Mouse (Mus musculus) forebrain, embryonic 10.5 days (tissue): ENCODE measurements around the gene Zfp768. TPM values are rescaled to one million over a fixed set of nuclear protein-coding genes. Genes with fewer than 3 reads are reported as not detected.
"Not testable (repeated sequence)": the region's sequence is repeated elsewhere in the genome, so short reads cannot be mapped to it uniquely, and the experiment has no call there.

Experiments used
- DNase-seq: peaks from one replicate; pipeline ENCODE4 v3.0.0-alpha.2; 2017; ENCODE audit warnings: low spot score; ENCODE audit errors: extremely low spot score
- H3K27ac ChIP-seq: fragments of 300-500 bp; sonication (generic); 2 replicates; pipeline ENCODE4 v1.5.1; 2016; ENCODE audit warnings: mild to moderate bottlenecking
- H3K27me3 ChIP-seq: fragments of 300-500 bp; sonication (generic); 2 replicates; pipeline ENCODE4 v1.6.1; 2016; ENCODE audit warnings: mild to moderate bottlenecking; ENCODE audit not compliant: poor library complexity, severe bottlenecking
- H3K36me3 ChIP-seq: fragments of 300-500 bp; sonication (generic); replicated peaks from 2 replicates; pipeline ENCODE4 v1.6.1; 2016; ENCODE audit warnings: mild to moderate bottlenecking, moderate library complexity
- H3K4me1 ChIP-seq: fragments of 300-500 bp; sonication (generic); 2 replicates; pipeline ENCODE4 v1.6.1; 2016
- H3K4me3 ChIP-seq: fragments of 300-500 bp; sonication (generic); 2 replicates; pipeline ENCODE4 v1.5.1; 2016; ENCODE audit warnings: mild to moderate bottlenecking, moderate library complexity
- H3K9me3 ChIP-seq: fragments of 300-500 bp; sonication (generic); 2 replicates; pipeline ENCODE4 v1.6.1; 2016; ENCODE audit warnings: mild to moderate bottlenecking, moderate library complexity
- WGBS: fragments of 180-500 bp; shearing (Covaris S2); methylation state at CpG from one replicate; pipeline ENCODE4 v1.1.7; 2016; 5-methylcytosine and 5-hydroxymethylcytosine counted together
- polyA plus RNA-seq: library from polyadenylated mRNA; unstranded; fragments of >200 nt; fragmentation: Nextera tagmentation; extraction: Ambion mirVana; gene quantifications from 2 replicates; pipeline ENCODE4 v1.2.1, GENCODE M21; 2016

Gene Zfp768
- polyA plus RNA-seq, result 17.6 and 18.9 TPM in 2 replicates

- H3K27me3 ChIP-seq, result no peaks in the 10 kb centered on the region
- peak within 1 kb of the TSS; percentile 95 for H3K4me3 ChIP-seq
- DNase-seq, result peak; percentile 96
- H3K4me1 ChIP-seq, result peaks cover 40% of the 10 kb centered on the region
- H3K27ac ChIP-seq, result peak within 1 kb of the TSS; percentile 98
- H3K9me3 ChIP-seq, result no peaks in the 10 kb centered on the region
- peaks cover 33% of the 10 kb centered on the region for H3K36me3 ChIP-seq
- under 1% methylated on average over 76 of the region's 76 CpGs for WGBS
These were observed at the start of gene Zfp768 for GRCm38 (mm10) chr7:127345512-127346325. Gene Zfp768 (minus strand): TSS chr7:127345589.

GRCm38 (mm10) chr7:127393944-127394333 is 48.5 kb upstream of the Zfp768 start:
- Histone ChIP-seq H3K4me1 (peaks cover 27% of the 10 kb centered on the region), H3K27ac (peak overlapping the region; percentile 91), H3K27me3 (no peaks in the 10 kb centered on the region), H3K4me3 (peak overlapping the region; percentile 82), H3K36me3 (peaks cover 19% of the 10 kb centered on the region), H3K9me3 (no peaks in the 10 kb centered on the region)
- 33% methylated on average over 7 of the region's 7 CpGs for WGBS
- DNase-seq, result no peak

GRCm38 (mm10) chr7:127393157-127393943 is 48.0 kb upstream of the Zfp768 start, which contains the start of gene E430018J23Rik:
Gene E430018J23Rik (minus strand): TSS chr7:127393629.
- Histone ChIP-seq H3K9me3 (no peaks in the 10 kb centered on the region), H3K4me3 (peak within 1 kb of the TSS; percentile 82), H3K27ac (peak within 1 kb of the TSS; percentile 91), H3K4me1 (peaks cover 27% of the 10 kb centered on the region), H3K36me3 (peaks cover 19% of the 10 kb centered on the region), H3K27me3 (no peaks in the 10 kb centered on the region)
- peak; percentile 96 for DNase-seq
- WGBS, result 1% methylated on average over 45 of the region's 45 CpGs

- DNase-seq, result no peak
- WGBS, result 89% methylated on average over 8 of the region's 8 CpGs
- H3K4me3 ChIP-seq, result peak overlapping the region; percentile 82
- no peaks in the 10 kb centered on the region for H3K9me3 ChIP-seq
- peak overlapping the region; percentile 91; the same call in 1 of the 2 replicates for H3K27ac ChIP-seq
- H3K4me1 ChIP-seq, result peaks cover 27% of the 10 kb centered on the region
- no peaks in the 10 kb centered on the region for H3K27me3 ChIP-seq
- H3K36me3 ChIP-seq, result peaks cover 19% of the 10 kb centered on the region
These were observed 46.9 kb upstream of the Zfp768 start for GRCm38 (mm10) chr7:127392251-127392824.

GRCm38 (mm10) chr7:127391538-127391937 is 46.1 kb upstream of the Zfp768 start:
- H3K27me3 ChIP-seq, result no peaks in the 10 kb centered on the region
- H3K27ac ChIP-seq, result no peak overlapping the region
- DNase-seq, result no peak
- no peaks in the 10 kb centered on the region for H3K9me3 ChIP-seq
- 97% methylated on average over 16 of the region's 16 CpGs for WGBS
- H3K4me3 ChIP-seq, result no peak overlapping the region; the same call in 1 of the 2 replicates
- peaks cover 19% of the 10 kb centered on the region for H3K36me3 ChIP-seq
- H3K4me1 ChIP-seq, result peaks cover 34% of the 10 kb centered on the region

GRCm38 (mm10) chr7:127390306-127390705 is 44.9 kb upstream of the Zfp768 start:
- Histone ChIP-seq H3K4me3 (no peak overlapping the region), H3K36me3 (peaks cover 23% of the 10 kb centered on the region), H3K27me3 (no peaks in the 10 kb centered on the region), H3K9me3 (peaks cover 3% of the 10 kb centered on the region), H3K27ac (no peak overlapping the region), H3K4me1 (peaks cover 39% of the 10 kb centered on the region)
- WGBS, result 79% methylated on average over 7 of the region's 7 CpGs
- no peak for DNase-seq

- peaks cover 16% of the 10 kb centered on the region for H3K9me3 ChIP-seq
- not testable (repeated sequence) for H3K4me3 ChIP-seq, H3K27ac ChIP-seq, H3K27me3 ChIP-seq, DNase-seq
- H3K4me1 ChIP-seq, result peaks cover 31% of the 10 kb centered on the region
- peaks cover 44% of the 10 kb centered on the region for H3K36me3 ChIP-seq
These were observed 42.8 kb upstream of the Zfp768 start for GRCm38 (mm10) chr7:127388201-127388600.

GRCm38 (mm10) chr7:127386641-127387392 is 41.4 kb upstream of the Zfp768 start, which contains the start of gene 9130019O22Rik:
Gene 9130019O22Rik (minus strand): TSS chr7:127387166.
- Histone ChIP-seq H3K4me3 (peak within 1 kb of the TSS; percentile 64), H3K4me1 (peaks cover 18% of the 10 kb centered on the region), H3K27me3 (no peaks in the 10 kb centered on the region), H3K9me3 (peaks cover 24% of the 10 kb centered on the region), H3K27ac (peak within 1 kb of the TSS; percentile 85), H3K36me3 (peaks cover 53% of the 10 kb centered on the region)
- peak; percentile 78 for DNase-seq
- WGBS, result 19% methylated on average over 38 of the region's 38 CpGs

- DNase-seq, H3K4me3 ChIP-seq, H3K27ac ChIP-seq, H3K27me3 ChIP-seq: not testable (repeated sequence)
- Histone ChIP-seq H3K4me1 (peaks cover 16% of the 10 kb centered on the region), H3K36me3 (peaks cover 42% of the 10 kb centered on the region), H3K9me3 (peaks cover 24% of the 10 kb centered on the region)
- 87% methylated on average over 4 of the region's 4 CpGs for WGBS
These were observed 40.2 kb upstream of the Zfp768 start for GRCm38 (mm10) chr7:127385560-127385959.

GRCm38 (mm10) chr7:127378310-127378921 is 33.0 kb upstream of the Zfp768 start:
- Histone ChIP-seq H3K4me1 (peaks cover 10% of the 10 kb centered on the region), H3K27me3 (no peaks in the 10 kb centered on the region), H3K36me3 (peaks cover 27% of the 10 kb centered on the region), H3K27ac (no peak overlapping the region), H3K4me3 (no peak overlapping the region), H3K9me3 (peaks cover 15% of the 10 kb centered on the region)
- no peak for DNase-seq
- WGBS, result 84% methylated on average over 6 of the region's 6 CpGs

- not testable (repeated sequence) for H3K9me3 ChIP-seq, H3K4me1 ChIP-seq, H3K27me3 ChIP-seq
- H3K36me3 ChIP-seq, result peaks cover 31% of the 10 kb centered on the region
- peak within 1 kb of the TSS; percentile 86 for H3K27ac ChIP-seq
- 4% methylated on average over 49 of the region's 49 CpGs for WGBS
- peak; percentile 86 for DNase-seq
- H3K4me3 ChIP-seq, result peak within 1 kb of the TSS; percentile 75
These were observed 30.2 kb upstream of the Zfp768 start, which contains the start of gene Zfp747 for GRCm38 (mm10) chr7:127375271-127376245. Gene Zfp747 (minus strand): TSS chr7:127376050.
